Mouse (Mus musculus) WW6 (cell line): ENCODE measurements around the gene Med4.
A peak's percentile ranks its signal among the peaks of the same experiment; 100 is the strongest.

Source experiments
- DNase-seq: peaks from one replicate; pipeline ENCODE4 v3.0.0-alpha.2; 2013; ENCODE audit warnings: low read depth, low spot score

Med4 gene

GRCm38 (mm10) chr14:73509765-73510423 is at the start of gene Med4:
Med4 (plus strand) TSS chr14:73510025.
- peak; percentile 84 for DNase-seq

- no peak for DNase-seq
These were observed 49.2 kb upstream of the Med4 start for GRCm38 (mm10) chr14:73460514-73461134.

- DNase-seq: no peak
These were observed 47.6 kb upstream of the Med4 start for GRCm38 (mm10) chr14:73462211-73462610.

- DNase-seq: no peak
These were observed 42.1 kb upstream of the Med4 start for GRCm38 (mm10) chr14:73467697-73468096.

GRCm38 (mm10) chr14:73469506-73469905 is 40.3 kb upstream of the Med4 start:
- DNase-seq: no peak

- no peak for DNase-seq
These were observed 39.2 kb upstream of the Med4 start for GRCm38 (mm10) chr14:73470593-73470992.

GRCm38 (mm10) chr14:73472205-73472604 is 37.6 kb upstream of the Med4 start:
- DNase-seq: no peak

GRCm38 (mm10) chr14:73473670-73474460 is 36.0 kb upstream of the Med4 start:
- DNase-seq: no peak

- DNase-seq: peak; percentile 11
These were observed 35.2 kb upstream of the Med4 start for GRCm38 (mm10) chr14:73474636-73475093.

GRCm38 (mm10) chr14:73475506-73475905 is 34.3 kb upstream of the Med4 start:
- DNase-seq: no peak

GRCm38 (mm10) chr14:73476361-73476934 is 33.4 kb upstream of the Med4 start:
- DNase-seq: peak; percentile 24

GRCm38 (mm10) chr14:73477077-73477476 is 32.7 kb upstream of the Med4 start:
- no peak for DNase-seq

- DNase-seq: no peak
These were observed 31.5 kb upstream of the Med4 start for GRCm38 (mm10) chr14:73478321-73478720.

GRCm38 (mm10) chr14:73479771-73480170 is 30.1 kb upstream of the Med4 start:
- no peak for DNase-seq

GRCm38 (mm10) chr14:73483516-73484229 is 26.2 kb upstream of the Med4 start:
- DNase-seq: no peak

- no peak for DNase-seq
These were observed 25.3 kb upstream of the Med4 start for GRCm38 (mm10) chr14:73484366-73485110.

GRCm38 (mm10) chr14:73486641-73487040 is 23.2 kb upstream of the Med4 start:
- DNase-seq: no peak

- DNase-seq: no peak
These were observed 16.5 kb upstream of the Med4 start for GRCm38 (mm10) chr14:73493356-73493755.

- no peak for DNase-seq
These were observed 15.7 kb upstream of the Med4 start for GRCm38 (mm10) chr14:73494122-73494521.

- DNase-seq: no peak
These were observed 14.1 kb upstream of the Med4 start for GRCm38 (mm10) chr14:73495753-73496152.

GRCm38 (mm10) chr14:73501283-73501682 is 8.5 kb upstream of the Med4 start:
- no peak for DNase-seq
